Mouse (Mus musculus) liver, embryonic 15.5 days (tissue): Measurements from ENCODE around the gene Slc35e3. TPM values are rescaled to one million over a fixed set of nuclear protein-coding genes. Genes with fewer than 3 reads are reported as not detected.
A peak's percentile ranks its signal among the peaks of the same experiment; 100 is the strongest.

Source experiments
- ATAC-seq: fragments of 200-750 bp; cut with Nextera tagmentation; 2 replicates; pipeline ENCODE4 v1.8.0; 2017; ENCODE audit warnings: moderate number of reproducible peaks, mild to moderate bottlenecking, moderate library complexity; ENCODE audit not compliant: insufficient read depth
- H3K27ac ChIP-seq: fragments of 300-500 bp; sonication (generic); replicated peaks from 2 replicates; pipeline ENCODE4 v1.5.1; 2015; ENCODE audit warnings: mild to moderate bottlenecking, inconsistent platforms
- H3K27me3 ChIP-seq: fragments of 300-500 bp; sonication (generic); 2 replicates; pipeline ENCODE4 v1.6.1; 2015; ENCODE audit warnings: mild to moderate bottlenecking, inconsistent platforms
- H3K36me3 ChIP-seq: fragments of 300-500 bp; sonication (generic); replicated peaks from 2 replicates; pipeline ENCODE4 v1.6.1; 2015; ENCODE audit warnings: moderate library complexity, mild to moderate bottlenecking, inconsistent platforms
- H3K4me1 ChIP-seq: fragments of 300-500 bp; sonication (generic); replicated peaks from 2 replicates; pipeline ENCODE4 v1.6.1; 2015; ENCODE audit warnings: inconsistent platforms
- H3K4me2 ChIP-seq: fragments of 300-500 bp; sonication (generic); 2 replicates; pipeline ENCODE4 v1.6.1; 2015; ENCODE audit warnings: moderate library complexity, mild to moderate bottlenecking, inconsistent platforms
- H3K4me3 ChIP-seq: fragments of 300-500 bp; sonication (generic); replicated peaks from 2 replicates; pipeline ENCODE4 v1.5.1; 2015; ENCODE audit warnings: mild to moderate bottlenecking, inconsistent platforms
- H3K9ac ChIP-seq: fragments of 300-500 bp; sonication (generic); 2 replicates; pipeline ENCODE4 v1.6.1; 2015; ENCODE audit warnings: moderate library complexity, mild to moderate bottlenecking, inconsistent platforms
- H3K9me3 ChIP-seq: fragments of 300-500 bp; sonication (generic); replicated peaks from 2 replicates; pipeline ENCODE4 v1.6.1; 2016; ENCODE audit warnings: inconsistent platforms
- WGBS: fragments of 180-500 bp; shearing (Covaris S2); methylation state at CpG from one replicate; pipeline ENCODE4 v1.1.7; 2015; ENCODE audit warnings: mixed read lengths; ENCODE audit not compliant: insufficient replicate concordance; 5-methylcytosine and 5-hydroxymethylcytosine counted together
- polyA plus RNA-seq: library from polyadenylated mRNA; unstranded; fragments of >200 nt; fragmentation: Nextera tagmentation; extraction: Ambion mirVana; gene quantifications from 2 replicates; pipeline ENCODE4 v1.2.1, GENCODE M21; 2015

Gene Slc35e3
- polyA plus RNA-seq, 1 experiment from 2014 or later, result 2.3 TPM

DNA sequence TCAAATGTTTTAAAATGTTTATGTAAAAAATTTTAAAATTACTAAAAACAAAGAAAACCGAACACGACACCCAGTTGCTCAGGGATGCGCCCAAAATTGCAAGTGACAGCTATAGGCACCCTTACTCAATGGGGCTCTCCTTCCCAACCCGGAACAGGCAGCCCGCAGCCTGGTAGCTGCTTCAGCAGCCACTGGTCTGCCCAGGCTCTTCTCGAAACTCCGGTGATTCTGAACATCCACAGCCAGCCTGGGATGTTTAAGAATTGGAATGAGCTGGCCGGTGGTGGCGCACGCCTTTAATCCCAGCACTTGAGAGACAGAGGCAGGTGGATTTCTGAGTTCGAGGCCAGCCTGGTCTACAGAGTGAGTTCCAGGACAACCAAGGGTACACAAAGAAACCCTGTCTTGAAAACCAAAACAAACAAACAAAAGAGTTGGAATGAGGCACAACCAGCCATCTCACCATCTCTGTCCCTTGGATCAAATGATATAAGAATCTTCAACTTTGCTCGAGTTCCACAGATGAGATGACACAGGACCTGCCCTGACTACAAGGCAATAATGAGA is 15.4 kb downstream of the Slc35e3 start:
- no peak overlapping the region for H3K27ac ChIP-seq
- 83% methylated on average over 12 of the region's 12 CpGs for WGBS

GRCm38 (mm10) chr10:117730140-117730539 is 16.0 kb downstream of the Slc35e3 start:
- Histone ChIP-seq H3K36me3 (no peaks in the 10 kb centered on the region), H3K27ac (no peak overlapping the region), H3K9ac (no peak overlapping the region), H3K4me2 (no peak overlapping the region), H3K4me3 (no peak overlapping the region), H3K9me3 (no peaks in the 10 kb centered on the region), H3K4me1 (peaks cover 31% of the 10 kb centered on the region), H3K27me3 (no peaks in the 10 kb centered on the region)
- ATAC-seq, result no peak
- WGBS, result 81% methylated on average over 7 of the region's 7 CpGs

More for the DNA sequence above, 15.4 kb downstream of the Slc35e3 start:
- no peaks in the 10 kb centered on the region for H3K9me3 ChIP-seq
- H3K27me3 ChIP-seq, result no peaks in the 10 kb centered on the region
- H3K4me2 ChIP-seq, result no peak overlapping the region
- H3K9ac ChIP-seq, result no peak overlapping the region
- H3K36me3 ChIP-seq, result no peaks in the 10 kb centered on the region
- H3K4me1 ChIP-seq, result peaks cover 31% of the 10 kb centered on the region
- no peak overlapping the region for H3K4me3 ChIP-seq
- no peak for ATAC-seq

DNA sequence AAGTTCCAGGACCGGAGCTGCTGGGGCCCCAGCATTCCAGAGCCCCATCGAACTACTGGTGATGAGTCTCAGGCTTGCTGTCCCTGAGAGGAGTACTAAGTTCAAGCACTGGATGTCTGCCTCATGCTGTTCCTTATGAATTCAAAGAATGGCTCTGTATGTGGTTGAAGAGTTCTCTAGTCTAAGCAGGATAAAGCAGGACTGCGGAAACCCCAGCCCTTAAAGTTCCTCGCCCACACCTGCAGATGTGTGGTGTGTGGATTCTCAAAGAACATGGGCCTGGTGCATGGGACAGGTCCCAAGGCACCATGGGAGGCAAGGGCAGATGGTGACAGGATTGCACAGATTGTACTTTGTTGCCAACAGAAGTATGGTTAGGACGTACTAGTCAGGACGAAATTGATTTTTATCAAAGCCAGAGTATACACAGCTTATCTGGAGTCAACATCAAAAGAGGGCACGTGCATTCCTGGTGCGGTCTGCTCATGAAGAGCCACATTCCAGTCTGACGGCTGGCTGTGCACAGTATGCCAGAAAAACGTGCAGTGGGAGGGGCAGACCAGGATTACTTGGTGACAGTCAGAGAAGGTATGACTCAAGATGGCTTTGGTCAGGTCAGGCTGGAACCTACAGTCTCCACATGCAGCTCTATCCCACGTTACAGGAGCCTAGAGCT is 16.9 kb downstream of the Slc35e3 start:
- no peak overlapping the region for H3K27ac ChIP-seq
- H3K9ac ChIP-seq, result no peak overlapping the region
- H3K36me3 ChIP-seq, result no peaks in the 10 kb centered on the region
- no peaks in the 10 kb centered on the region for H3K9me3 ChIP-seq
- H3K27me3 ChIP-seq, result no peaks in the 10 kb centered on the region
- peaks cover 31% of the 10 kb centered on the region for H3K4me1 ChIP-seq
- WGBS, result 59% methylated on average over 11 of the region's 11 CpGs
- H3K4me3 ChIP-seq, result no peak overlapping the region
- ATAC-seq, result peak; percentile 8; the same call in 1 of the 2 replicates
- no peak overlapping the region for H3K4me2 ChIP-seq

DNA sequence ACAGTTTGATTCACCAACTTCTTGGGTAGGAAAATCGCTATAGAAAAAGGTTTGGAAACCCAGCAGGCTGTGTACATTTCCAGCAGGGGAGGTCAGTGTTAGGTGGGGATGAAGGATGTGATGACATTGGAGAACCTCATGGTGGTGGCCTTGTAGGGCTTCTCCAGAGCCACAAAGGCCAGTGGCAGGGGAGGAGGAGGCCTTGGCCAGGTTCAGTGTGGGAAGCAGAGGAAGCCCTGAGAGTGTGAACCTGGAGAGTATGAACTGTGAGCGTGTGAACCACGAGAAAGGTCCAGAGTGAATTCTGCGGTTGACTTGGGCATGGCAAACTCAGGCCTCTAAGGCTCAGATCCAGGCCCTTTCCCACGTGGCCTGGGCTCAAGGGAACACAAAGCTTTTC is 17.6 kb downstream of the Slc35e3 start:
- ATAC-seq, result no peak

GRCm38 (mm10) chr10:117727518-117728110 is 18.6 kb downstream of the Slc35e3 start:
- Histone ChIP-seq H3K9me3 (no peaks in the 10 kb centered on the region), H3K4me1 (peaks cover 21% of the 10 kb centered on the region), H3K4me3 (no peak overlapping the region), H3K27ac (no peak overlapping the region), H3K9ac (no peak overlapping the region), H3K36me3 (no peaks in the 10 kb centered on the region), H3K4me2 (no peak overlapping the region), H3K27me3 (no peaks in the 10 kb centered on the region)
- ATAC-seq, result no peak
- 71% methylated on average over 9 of the region's 9 CpGs for WGBS

More for the DNA sequence above, 17.6 kb downstream of the Slc35e3 start:
- peaks cover 31% of the 10 kb centered on the region for H3K4me1 ChIP-seq
- H3K9me3 ChIP-seq, result no peaks in the 10 kb centered on the region
- H3K9ac ChIP-seq, result no peak overlapping the region
- H3K4me3 ChIP-seq, result no peak overlapping the region
- H3K36me3 ChIP-seq, result no peaks in the 10 kb centered on the region
- no peaks in the 10 kb centered on the region for H3K27me3 ChIP-seq
- H3K4me2 ChIP-seq, result no peak overlapping the region
- no peak overlapping the region for H3K27ac ChIP-seq
- 72% methylated on average over 5 of the region's 5 CpGs for WGBS

- Histone ChIP-seq H3K4me3 (no peak overlapping the region), H3K9ac (no peak overlapping the region), H3K27me3 (no peaks in the 10 kb centered on the region), H3K4me1 (peaks cover 14% of the 10 kb centered on the region), H3K36me3 (no peaks in the 10 kb centered on the region), H3K27ac (no peak overlapping the region), H3K9me3 (no peaks in the 10 kb centered on the region), H3K4me2 (no peak overlapping the region)
- no peak for ATAC-seq
- WGBS, result 69% methylated on average over 4 of the region's 4 CpGs
Observed at GRCm38 (mm10) chr10:117726888-117727385, 19.2 kb downstream of the Slc35e3 start.

- Histone ChIP-seq H3K27me3 (no peaks in the 10 kb centered on the region), H3K4me2 (no peak overlapping the region), H3K9ac (no peak overlapping the region), H3K4me1 (peaks cover 8% of the 10 kb centered on the region), H3K9me3 (no peaks in the 10 kb centered on the region), H3K36me3 (no peaks in the 10 kb centered on the region), H3K4me3 (no peak overlapping the region), H3K27ac (no peak overlapping the region)
- ATAC-seq, result no peak
- 77% methylated on average over 4 of the region's 4 CpGs for WGBS
Observed at GRCm38 (mm10) chr10:117726350-117726749, 19.8 kb downstream of the Slc35e3 start.

GRCm38 (mm10) chr10:117725671-117726070 is 20.5 kb downstream of the Slc35e3 start:
- Histone ChIP-seq H3K4me3 (no peak overlapping the region), H3K4me2 (no peak overlapping the region), H3K9ac (no peak overlapping the region), H3K4me1 (peaks cover 2% of the 10 kb centered on the region; the same call in 1 of the 2 replicates), H3K27ac (no peak overlapping the region), H3K36me3 (no peaks in the 10 kb centered on the region), H3K9me3 (no peaks in the 10 kb centered on the region), H3K27me3 (no peaks in the 10 kb centered on the region)
- ATAC-seq, result no peak
- 58% methylated on average over 7 of the region's 7 CpGs for WGBS

- Histone ChIP-seq H3K4me2 (no peak overlapping the region), H3K4me1 (no peaks in the 10 kb centered on the region), H3K9ac (no peak overlapping the region), H3K36me3 (no peaks in the 10 kb centered on the region), H3K4me3 (no peak overlapping the region), H3K27ac (no peak overlapping the region), H3K27me3 (no peaks in the 10 kb centered on the region), H3K9me3 (no peaks in the 10 kb centered on the region)
- no peak for ATAC-seq
- WGBS, result 79% methylated on average over 3 of the region's 3 CpGs
Observed at GRCm38 (mm10) chr10:117724804-117725361, 21.3 kb downstream of the Slc35e3 start.

DNA sequence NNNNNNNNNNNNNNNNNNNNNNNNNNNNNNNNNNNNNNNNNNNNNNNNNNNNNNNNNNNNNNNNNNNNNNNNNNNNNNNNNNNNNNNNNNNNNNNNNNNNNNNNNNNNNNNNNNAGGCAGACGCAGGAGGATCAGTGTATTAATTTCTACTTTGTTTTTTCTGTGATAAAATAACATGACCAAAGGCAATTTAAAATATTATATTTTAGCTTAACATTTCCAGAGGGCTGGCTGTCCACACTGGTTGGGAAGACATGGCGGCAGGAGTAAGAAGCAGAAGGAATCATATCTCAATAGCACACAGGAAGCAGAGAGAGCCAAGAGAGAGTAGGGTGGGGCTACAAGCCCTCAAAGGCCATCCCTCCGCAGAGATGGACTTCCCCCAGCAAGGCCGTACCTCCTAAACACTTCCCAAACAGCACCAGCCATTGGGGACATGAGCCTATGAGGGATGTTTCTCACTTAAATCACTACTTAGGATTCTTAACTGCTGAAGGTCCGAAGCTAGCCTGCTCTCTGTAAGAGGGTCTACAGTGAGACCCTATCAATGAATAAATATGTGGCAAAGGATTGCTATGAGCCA is 21.9 kb downstream of the Slc35e3 start:
- H3K4me1 ChIP-seq, result no peaks in the 10 kb centered on the region
- H3K27me3 ChIP-seq, result no peaks in the 10 kb centered on the region
- 47% methylated on average over 5 of the region's 5 CpGs for WGBS
- H3K36me3 ChIP-seq, result no peaks in the 10 kb centered on the region
- H3K4me2 ChIP-seq, result no peak overlapping the region
- no peak overlapping the region for H3K4me3 ChIP-seq
- H3K9ac ChIP-seq, result no peak overlapping the region
- ATAC-seq, result no peak
- no peak overlapping the region for H3K27ac ChIP-seq
- no peaks in the 10 kb centered on the region for H3K9me3 ChIP-seq
